Mouse (Mus musculus) kidney, postnatal 14 days (tissue): Measurements from ENCODE around the gene Olfr69.
"Not testable (repeated sequence)": the region's sequence is repeated elsewhere in the genome, so short reads cannot be mapped to it uniquely, and the experiment has no call there.

Experiments
- DNase-seq: peaks from one replicate; pipeline ENCODE4 v3.0.0; 2022; ENCODE audit warnings: mixed read lengths

Gene Olfr69

DNA sequence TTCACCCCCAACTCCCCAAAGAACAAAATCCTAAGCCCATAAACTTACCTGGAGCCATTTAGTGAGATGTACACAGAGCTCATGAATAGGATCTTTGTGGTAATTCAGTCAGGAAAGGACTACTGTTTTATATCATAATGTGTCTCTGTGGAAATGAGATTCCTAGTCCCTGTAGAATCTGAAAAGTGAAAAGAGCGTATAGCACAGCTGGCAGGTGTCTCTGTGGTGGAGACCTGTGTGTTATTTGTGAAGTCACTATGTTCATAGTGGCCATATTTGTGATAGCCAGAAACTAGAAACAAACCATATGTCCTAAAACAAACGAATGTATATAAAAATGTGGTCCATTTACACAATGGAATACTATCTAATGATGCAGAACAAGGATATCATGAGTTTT, at the start of gene Olfr69:
Olfr69 (minus strand) TSS at position 101 of the 400 bp plus-strand sequence.
- no peak for DNase-seq

- not testable (repeated sequence) for DNase-seq
Measured at GRCm38 (mm10) chr7:103815085-103815484, 43.7 kb upstream of the Olfr69 start.

DNA sequence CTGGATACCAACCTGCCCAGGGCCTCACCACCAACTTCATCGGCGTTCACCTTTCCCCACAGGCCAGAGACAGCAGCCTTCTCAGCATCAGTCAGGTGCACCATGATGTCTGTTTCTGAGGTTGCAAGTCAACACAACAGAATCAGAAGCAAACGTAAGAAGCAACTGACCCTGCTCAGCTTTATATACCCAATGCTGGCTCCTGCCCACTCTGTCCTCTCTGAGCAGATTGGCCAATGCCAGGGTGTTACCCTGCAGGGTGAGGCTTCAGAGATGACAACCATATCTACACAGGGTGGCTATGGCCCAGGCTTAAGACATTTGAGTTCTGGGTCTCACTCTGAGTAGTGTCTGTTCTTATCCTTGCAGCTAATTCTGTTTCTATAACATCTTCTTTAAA, 42.4 kb upstream of the Olfr69 start, which contains the start of gene Hbb-bt:
Hbb-bt (minus strand) TSS at position 231 of the 400 bp plus-strand sequence.
- DNase-seq: no peak

DNA sequence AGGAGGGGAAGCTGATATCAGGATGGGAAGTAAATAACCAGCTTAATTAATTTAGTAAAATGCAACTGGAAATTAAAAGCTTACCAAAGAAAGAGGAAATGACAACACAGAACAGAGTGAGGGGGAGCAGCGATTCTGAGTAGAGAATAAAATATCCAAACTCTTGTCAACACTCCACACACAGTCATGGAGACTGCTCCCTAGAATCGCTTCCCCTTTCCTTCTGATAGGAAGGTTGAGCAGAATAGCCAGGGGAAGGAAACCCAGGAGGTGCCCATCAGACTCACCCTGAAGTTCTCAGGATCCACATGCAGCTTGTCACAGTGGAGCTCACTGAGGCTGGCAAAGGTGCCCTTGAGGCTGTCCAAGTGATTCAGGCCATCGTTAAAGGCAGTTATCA, 41.8 kb upstream of the Olfr69 start:
- not testable (repeated sequence) for DNase-seq

DNA sequence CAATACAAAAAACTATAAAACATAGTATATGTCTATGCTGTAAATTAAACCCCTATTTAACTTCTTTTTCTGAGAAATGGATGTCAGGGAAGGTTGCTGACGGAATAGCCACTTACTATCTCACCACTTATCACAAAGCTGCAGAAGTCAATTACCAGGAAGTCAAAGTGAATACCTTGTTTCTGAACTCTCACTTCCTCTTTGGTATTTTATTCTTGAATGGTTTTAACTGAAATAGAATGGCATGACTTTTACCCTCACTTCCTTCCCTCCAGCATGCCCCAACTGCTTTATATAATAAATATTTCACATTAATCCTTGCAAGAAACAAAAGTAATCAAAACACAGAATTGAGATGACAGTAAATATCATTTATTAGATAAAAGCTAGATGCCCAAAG, 40.8 kb upstream of the Olfr69 start:
- DNase-seq: no peak

- no peak for DNase-seq
Measured at GRCm38 (mm10) chr7:103811223-103811845, 39.9 kb upstream of the Olfr69 start.

GRCm38 (mm10) chr7:103810746-103811145, 39.4 kb upstream of the Olfr69 start:
- no peak for DNase-seq

DNA sequence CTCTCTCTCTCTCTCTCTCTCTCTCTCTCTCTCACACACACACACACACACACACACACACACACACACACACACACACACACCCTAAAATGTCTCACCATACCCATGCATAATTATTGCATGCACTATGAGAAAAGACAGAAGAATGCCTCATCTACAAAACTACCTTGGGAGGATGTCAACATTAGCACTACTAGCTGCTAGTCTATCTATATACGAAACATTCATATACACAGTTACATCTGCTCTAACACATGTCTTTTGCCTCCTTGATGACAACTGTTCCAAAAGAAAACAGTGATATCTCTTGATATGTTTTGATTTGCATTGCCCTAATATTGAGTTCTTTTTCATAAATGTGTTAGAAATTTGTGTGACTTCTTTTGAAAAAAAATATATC, 38.9 kb upstream of the Olfr69 start:
- no peak for DNase-seq

DNA sequence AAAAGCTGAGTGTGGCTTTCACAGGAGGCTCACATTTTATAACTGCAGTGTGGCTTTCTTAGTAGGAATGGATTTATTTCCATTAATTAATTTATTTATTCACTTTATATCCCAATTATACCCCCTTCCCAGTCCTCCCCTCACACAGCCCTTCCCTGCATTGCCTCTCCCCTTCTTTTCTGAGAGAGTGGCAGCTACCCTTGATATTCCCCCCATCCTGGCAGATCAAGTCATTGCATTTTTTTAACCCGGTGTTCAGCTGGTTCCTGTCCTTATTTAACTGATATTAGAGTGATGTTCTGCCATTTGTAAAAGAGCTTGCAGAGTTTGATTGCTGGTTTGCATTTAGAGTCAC, 38.4 kb upstream of the Olfr69 start:
- no peak for DNase-seq

GRCm38 (mm10) chr7:103808971-103809800, 37.8 kb upstream of the Olfr69 start:
- no peak for DNase-seq

DNA sequence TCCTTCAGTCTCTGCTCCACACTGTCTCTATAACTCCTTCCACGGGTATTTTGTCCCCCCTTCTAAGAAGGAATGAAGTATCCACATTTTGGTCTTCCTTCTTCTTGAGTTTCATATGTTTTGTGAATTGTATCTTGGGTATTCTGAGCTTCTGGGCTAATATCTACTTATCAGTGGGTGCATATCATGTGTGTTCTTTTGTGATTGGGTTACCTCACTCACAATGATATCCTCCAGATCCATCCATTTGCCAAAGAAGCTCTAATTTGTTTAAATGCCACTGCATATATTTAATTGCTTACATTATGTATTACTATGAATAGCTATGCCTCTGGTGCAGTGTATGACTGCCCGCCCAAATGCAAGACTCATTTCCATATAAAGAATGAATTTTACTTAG, 36.7 kb upstream of the Olfr69 start:
- not testable (repeated sequence) for DNase-seq

DNA sequence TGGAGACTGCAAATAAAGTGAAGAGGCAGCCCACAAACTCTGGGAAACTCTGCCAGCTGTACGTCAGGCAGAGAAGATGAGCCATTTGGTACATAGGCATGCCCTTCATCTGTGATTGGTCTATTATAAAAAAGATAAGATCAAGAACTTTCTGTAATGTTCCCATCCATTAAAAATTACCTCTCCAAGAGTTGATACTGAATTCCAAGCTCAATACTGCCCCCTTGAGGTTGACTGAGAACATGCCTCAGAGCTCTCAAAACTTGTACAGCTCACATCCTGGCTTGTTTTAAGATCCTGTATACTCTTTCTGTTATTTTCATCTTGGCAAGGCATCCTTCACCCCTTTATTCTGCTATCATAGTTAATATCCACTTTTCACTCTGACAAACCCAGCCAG, 35.5 kb upstream of the Olfr69 start:
- DNase-seq: no peak

GRCm38 (mm10) chr7:103792669-103793388, 21.4 kb upstream of the Olfr69 start:
- DNase-seq: no peak

DNA sequence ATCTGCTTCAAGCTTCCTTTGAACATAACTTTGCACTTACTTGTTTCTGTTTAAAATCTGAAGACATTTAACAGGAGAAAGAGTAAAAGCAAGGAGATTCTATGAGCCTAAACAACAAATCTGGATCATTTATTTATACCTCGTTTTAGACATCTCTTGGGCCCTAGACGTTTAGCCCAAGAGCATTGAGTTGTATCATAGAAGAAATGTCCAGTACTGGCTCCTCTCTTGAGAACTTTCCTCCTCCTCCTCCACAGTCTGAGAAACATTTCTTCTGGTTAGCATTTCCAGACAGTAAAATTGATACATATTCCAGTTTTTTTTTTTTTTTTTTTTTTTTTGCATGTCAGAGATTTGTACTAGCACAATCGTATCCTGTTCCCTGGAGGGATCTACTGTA, 20.3 kb upstream of the Olfr69 start, which contains the start of gene Olfr67:
Olfr67 (minus strand) TSS at position 101 of the 400 bp plus-strand sequence.
- no peak for DNase-seq

DNA sequence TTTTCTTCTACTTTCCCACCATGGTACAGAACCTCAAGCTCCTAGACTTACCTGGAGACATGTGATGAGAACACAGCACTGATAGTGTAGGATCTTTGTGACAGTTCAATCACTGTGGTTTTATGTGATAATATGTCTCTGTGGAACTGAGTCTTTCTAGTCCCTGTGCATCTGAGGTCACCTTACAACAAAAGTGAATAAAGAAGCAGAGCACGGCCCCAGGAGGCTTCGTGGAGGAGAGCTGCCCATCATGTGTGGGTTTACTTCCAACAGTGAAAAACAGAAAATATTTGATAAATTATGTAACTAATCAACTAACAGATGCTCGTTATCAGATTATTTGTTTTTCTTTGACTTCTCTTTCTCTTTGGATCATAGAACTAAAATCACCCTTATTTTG, 8.2 kb upstream of the Olfr69 start, which contains the start of gene Olfr68:
Olfr68 (minus strand) TSS at position 101 of the 400 bp plus-strand sequence.
- no peak for DNase-seq

- not testable (repeated sequence) for DNase-seq
Measured at GRCm38 (mm10) chr7:103777652-103778051, 6.3 kb upstream of the Olfr69 start.

DNA sequence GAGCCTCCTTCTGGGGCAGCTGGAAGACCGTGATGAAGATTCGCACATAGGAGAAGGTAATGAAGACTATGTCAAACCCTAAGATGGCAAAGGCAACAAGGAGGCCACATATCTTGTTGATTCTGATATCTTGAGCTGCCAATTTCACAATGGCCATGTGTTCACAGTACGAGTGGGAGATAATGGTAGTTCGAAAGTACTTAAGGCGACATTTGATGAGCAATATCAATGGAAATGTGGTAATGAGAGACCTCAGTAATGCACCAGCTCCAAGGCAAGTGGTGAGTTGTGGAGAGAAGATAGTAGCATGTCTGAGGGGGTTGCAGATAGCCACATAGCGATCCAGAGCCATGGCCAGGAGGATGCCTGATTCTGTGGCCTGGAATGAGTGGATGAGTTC, 3.7 kb downstream of the Olfr69 start:
- DNase-seq: not testable (repeated sequence)

DNA sequence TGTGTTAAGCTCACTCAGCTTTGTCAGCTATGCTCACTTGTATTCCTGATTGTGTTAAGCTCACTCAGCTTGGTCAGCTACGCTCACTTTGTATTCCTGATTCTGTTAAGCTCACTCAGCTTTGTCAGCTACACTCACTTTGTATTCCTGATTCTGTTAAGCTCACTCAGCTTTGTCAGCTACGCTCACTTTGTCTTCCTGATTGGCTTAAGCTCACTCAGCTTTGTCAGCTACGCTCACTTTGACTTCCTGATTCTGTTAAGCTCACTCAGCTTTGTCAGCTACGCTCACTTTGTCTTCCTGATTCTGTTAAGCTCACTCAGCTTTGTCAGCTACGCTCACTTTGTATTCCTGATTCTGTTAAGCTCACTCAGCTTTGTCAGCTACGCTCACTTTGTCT, 9.2 kb downstream of the Olfr69 start:
- not testable (repeated sequence) for DNase-seq

DNA sequence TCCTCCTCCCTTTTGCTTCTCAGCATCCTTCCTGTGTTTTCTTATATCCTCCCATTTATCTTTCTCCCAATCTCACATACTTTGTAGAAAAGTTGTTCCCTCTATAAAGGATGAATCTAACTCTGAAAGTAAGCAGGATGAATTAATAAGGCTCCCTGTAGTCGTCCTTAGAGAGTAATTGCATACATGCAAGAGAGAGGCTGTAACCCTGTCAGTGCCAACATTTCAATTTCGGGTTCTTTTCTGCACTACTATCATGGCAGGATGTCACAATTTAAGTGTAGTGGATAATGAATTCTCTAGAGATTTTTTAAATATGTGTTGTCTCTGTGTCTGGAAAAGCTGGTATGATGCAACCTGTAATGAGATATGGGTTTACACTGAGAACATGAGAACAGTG, 14.2 kb downstream of the Olfr69 start, which contains the start of gene Olfr630:
Olfr630 (minus strand) TSS at position 101 of the 400 bp plus-strand sequence.
- no peak for DNase-seq

DNA sequence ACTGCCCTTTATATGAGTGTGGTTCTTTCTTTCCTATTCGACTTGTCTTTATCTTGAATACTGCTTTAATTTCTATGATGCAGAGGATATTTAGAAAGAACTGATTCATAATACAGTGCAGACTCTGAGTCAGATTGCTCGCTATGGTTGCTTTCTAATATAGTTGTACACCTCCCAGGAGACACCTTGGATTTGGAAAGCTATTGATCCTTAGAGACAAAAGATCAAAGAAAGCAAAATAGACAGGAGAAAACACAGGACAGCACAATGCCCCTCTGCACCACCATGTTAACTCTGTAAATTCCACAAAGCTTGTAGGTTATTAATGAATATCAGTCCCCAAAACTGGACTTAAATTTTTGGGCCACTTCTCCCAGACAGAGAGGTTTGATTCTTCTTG, 26.6 kb downstream of the Olfr69 start, which contains the start of gene Olfr629:
Olfr629 (minus strand) TSS at position 101 of the 400 bp plus-strand sequence.
- no peak for DNase-seq

DNA sequence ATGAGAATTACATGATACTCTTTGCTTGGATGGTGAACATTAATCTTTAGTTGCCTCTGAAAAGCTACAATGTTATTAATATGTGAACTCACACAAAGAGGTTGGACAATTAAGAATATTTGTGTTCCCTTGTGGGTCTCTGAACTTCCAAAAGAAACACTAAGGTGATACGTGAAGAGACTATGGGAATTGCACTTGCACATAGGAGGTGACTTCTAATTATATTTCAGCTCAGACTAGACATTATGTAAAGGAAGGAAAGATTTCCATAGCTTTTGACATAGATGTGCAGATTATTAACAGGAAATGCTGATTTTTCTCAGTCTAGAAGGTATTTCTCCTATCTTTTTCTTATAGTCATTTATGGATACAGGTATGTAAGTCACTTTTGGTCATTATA, 41.3 kb downstream of the Olfr69 start, which contains the start of gene Olfr628:
Olfr628 (plus strand) TSS at position 301 of the 400 bp plus-strand sequence.
- no peak for DNase-seq

DNA sequence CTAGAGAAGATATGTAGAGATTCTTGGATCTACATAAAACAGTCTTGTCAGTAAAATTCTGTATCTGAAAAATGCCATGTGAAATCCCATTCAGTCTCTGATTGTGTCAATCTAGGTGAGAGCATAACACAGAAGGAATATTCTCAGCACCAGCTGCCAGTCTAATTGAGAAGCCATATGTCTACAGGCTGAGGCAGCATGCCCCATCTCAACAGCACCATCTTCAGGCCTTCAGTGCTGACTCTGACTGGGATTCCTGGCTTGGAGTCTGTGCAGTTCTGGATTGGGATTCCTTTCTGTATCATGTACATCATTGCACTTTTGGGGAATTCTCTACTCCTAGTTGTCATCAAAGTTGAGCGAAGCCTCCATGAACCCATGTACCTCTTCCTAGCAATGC, 55.0 kb downstream of the Olfr69 start:
- not testable (repeated sequence) for DNase-seq
